Mouse (Mus musculus) erythroblast, embryonic 14.5 days (primary cell): ENCODE measurements around the gene Hck. TPM values are rescaled to one million over a fixed set of nuclear protein-coding genes. Genes with fewer than 3 reads are reported as not detected.

ENCODE experiments used
- H3K27me3 ChIP-seq: 2 replicates; pipeline ENCODE4 v1.6.1; 2012; ENCODE audit warnings: inconsistent platforms; ENCODE audit not compliant: control insufficient read depth
- H3K36me3 ChIP-seq: 2 replicates; pipeline ENCODE4 v1.6.1; 2012; ENCODE audit warnings: mild to moderate bottlenecking, inconsistent platforms; ENCODE audit not compliant: control insufficient read depth
- H3K4me1 ChIP-seq: 2 replicates; pipeline ENCODE4 v1.6.1; 2012; ENCODE audit warnings: inconsistent platforms; ENCODE audit not compliant: control insufficient read depth
- H3K4me3 ChIP-seq: replicated peaks from 2 replicates; pipeline ENCODE3; 2012; ENCODE audit warnings: moderate library complexity, mild to moderate bottlenecking, inconsistent platforms
- H3K9me3 ChIP-seq: 2 replicates; pipeline ENCODE4 v1.6.1; 2012; ENCODE audit warnings: low read length, inconsistent platforms, mixed read lengths; ENCODE audit not compliant: control insufficient read depth
- GATA1 ChIP-seq: IDR thresholded peaks from 2 replicates; pipeline ENCODE4 v1.6.1; 2012; ENCODE audit warnings: low read length, inconsistent platforms, mixed read lengths
- TAL1 ChIP-seq: IDR thresholded peaks from 3 replicates; pipeline ENCODE4 v1.6.1; 2012; ENCODE audit warnings: low read length, inconsistent platforms, mixed read lengths
- polyA plus RNA-seq: library from polyadenylated mRNA; stranded (reverse); fragments of >175 nt; gene quantifications from 2 replicates; pipeline ENCODE4 v1.2.3, GENCODE M21; 2012

Hck gene
- polyA plus RNA-seq, 1 experiment: 0.13 TPM

DNA sequence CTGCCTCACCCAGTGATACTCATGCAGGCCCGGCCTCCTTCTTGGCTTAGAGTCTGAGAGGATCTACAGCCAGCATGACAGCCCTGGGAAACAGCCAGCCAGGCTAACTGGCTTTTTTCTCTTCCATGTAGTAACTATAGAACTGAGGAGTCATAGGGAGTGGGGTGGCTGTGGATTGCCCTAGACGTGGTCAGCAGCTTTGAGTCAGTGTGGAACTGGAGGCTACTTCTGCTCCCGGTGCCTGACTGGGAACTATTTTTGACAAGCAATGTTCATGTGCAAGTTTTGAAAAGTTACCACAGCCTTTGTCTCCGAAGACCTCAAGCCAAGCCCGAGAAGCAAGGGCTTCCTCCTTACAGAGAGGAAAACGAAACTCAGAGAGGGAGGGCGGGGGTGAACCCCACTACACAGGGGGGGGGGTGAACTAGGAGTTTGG is 8.8 kb downstream of the Hck start:
- no peak for TF ChIP-seq GATA1
- TF ChIP-seq TAL1: no peak
- no peak overlapping the region for H3K4me3 ChIP-seq
- H3K36me3 ChIP-seq: no peaks in the 10 kb centered on the region
- H3K4me1 ChIP-seq: no peaks in the 10 kb centered on the region
- H3K9me3 ChIP-seq: no peaks in the 10 kb centered on the region
- no peaks in the 10 kb centered on the region for H3K27me3 ChIP-seq

DNA sequence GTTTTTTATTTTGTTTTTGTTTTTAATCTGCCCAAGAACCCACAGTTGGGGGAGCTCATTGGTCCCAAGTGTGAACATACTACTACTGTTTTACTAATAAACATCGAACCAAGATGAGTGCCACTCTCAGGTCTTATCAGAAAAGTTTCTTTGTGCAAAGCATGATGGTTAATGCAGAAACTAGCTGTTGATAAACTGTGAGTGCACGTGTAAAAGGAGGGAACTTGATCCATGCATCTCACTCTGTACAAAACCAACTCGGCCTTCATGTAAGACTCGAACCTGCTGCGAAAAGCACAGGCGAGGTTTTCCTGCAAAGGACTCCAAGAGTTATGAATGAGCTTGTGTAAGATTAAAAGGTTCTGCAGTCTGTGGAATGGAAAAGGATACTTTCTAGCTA is 11.2 kb downstream of the Hck start:
- no peaks in the 10 kb centered on the region for H3K36me3 ChIP-seq
- H3K27me3 ChIP-seq: no peaks in the 10 kb centered on the region
- TF ChIP-seq TAL1 (no peak), GATA1 (no peak)
- no peaks in the 10 kb centered on the region for H3K9me3 ChIP-seq
- no peak overlapping the region for H3K4me3 ChIP-seq
- H3K4me1 ChIP-seq: no peaks in the 10 kb centered on the region

DNA sequence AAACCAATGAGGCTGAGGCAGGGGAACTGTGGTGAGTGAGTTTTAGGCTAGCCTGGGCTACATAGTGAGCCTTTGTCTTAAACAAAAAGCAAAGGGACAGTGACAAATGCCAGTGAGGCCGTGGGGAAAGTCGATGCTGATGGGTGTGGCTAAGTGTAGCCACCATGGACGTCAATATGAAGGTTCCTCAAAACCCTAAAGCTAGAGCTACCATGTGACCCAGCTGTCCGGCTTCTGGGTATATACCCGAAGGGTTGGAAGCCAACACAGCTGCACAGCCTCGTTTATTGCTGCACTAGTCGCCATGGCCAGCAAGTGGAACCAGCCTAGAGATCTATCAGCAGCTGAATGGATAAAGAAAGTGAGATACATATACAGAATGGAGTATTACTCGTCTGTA is 11.9 kb downstream of the Hck start:
- TF ChIP-seq GATA1 (no peak), TAL1 (no peak)
- Histone ChIP-seq H3K9me3 (no peaks in the 10 kb centered on the region), H3K27me3 (no peaks in the 10 kb centered on the region)

DNA sequence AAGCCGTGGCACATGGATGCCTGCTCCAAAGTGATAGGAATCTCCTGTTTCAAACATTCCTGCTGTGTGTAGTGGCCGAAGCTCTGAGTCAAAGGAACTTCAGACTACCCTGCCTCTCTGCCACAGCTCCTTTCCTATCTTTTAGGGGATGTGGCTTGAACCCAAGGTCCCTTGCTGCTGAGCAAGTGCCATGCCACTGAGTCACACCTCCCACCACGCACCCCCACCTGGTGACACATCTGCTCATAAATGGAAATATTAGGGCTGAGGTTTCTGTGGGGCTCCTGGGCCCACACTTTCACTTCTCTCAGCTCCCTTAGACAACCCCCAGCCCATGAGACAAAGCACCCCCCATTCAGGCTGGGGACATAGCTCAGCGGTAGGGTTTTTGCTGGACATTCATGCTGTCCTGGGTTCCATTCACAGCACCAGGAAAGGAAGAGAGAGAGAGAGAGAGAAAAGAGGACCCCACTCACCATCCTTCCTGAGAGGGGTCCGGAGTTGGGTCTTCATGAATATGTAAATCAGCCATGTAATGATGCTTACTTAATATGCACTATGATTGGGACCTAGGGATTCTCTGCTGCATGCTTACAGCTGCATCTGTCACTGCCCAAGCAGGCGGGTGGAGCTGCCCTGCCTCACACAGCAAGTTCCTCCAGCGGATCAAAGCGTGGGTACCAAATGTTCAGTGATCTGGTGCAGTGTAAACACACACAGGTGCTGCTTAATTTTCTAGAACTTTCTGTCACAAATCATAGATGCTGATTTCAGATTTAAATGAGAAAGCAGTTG is 13.8 kb downstream of the Hck start:
- H3K4me1 ChIP-seq: no peaks in the 10 kb centered on the region
- no peak for TF ChIP-seq GATA1
- TF ChIP-seq TAL1: no peak
- H3K36me3 ChIP-seq: no peaks in the 10 kb centered on the region
- H3K9me3 ChIP-seq: no peaks in the 10 kb centered on the region
- H3K27me3 ChIP-seq: peaks cover 2% of the 10 kb centered on the region; the same call in 1 of the 2 replicates
- no peak overlapping the region for H3K4me3 ChIP-seq

More for the DNA sequence above, 11.9 kb downstream of the Hck start:
- Histone ChIP-seq H3K4me3 (no peak overlapping the region), H3K36me3 (no peaks in the 10 kb centered on the region), H3K4me1 (no peaks in the 10 kb centered on the region)

DNA sequence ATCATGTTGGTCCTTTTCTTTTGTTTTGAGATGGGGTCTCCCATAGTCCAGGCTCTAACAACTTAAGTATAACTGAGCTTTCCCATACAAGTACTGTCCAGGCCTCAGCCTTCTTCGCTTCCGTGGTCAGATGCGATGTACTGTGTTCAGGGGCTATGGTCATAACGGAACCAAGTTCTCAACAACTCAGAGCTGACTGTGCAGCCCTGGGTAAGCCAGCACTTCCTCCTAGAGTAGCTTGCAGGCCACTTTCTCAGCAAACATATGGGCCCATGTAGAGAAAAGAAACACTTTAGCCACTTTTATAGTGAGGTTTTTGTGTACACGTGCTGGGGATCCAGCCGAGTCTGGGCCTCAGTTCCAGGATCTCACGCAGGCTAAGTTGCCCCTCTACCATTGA is 14.4 kb downstream of the Hck start:
- TF ChIP-seq GATA1: no peak
- TF ChIP-seq TAL1: no peak
- H3K4me3 ChIP-seq: no peak overlapping the region
- peaks cover 2% of the 10 kb centered on the region; the same call in 1 of the 2 replicates for H3K27me3 ChIP-seq
- no peaks in the 10 kb centered on the region for H3K36me3 ChIP-seq
- no peaks in the 10 kb centered on the region for H3K4me1 ChIP-seq
- H3K9me3 ChIP-seq: no peaks in the 10 kb centered on the region

DNA sequence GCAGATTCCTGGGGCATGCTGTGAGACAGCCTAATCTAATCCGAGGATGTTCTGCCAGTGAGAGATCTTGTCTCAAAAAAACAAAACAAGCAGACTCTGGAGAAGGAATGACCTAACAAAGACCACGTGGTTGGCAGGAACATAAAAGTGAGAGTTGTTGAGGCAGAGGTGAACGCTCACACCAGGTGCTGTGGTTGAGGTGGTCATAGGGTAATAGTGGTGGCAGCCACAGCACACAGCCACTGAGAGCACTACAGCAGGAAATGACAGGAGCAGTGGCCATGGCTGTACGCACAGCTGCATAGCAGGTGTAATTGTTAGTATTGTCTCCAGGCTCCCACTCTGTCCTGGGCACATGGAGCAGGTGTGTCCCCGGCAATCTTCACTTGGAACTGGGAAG is 17.6 kb downstream of the Hck start:
- TF ChIP-seq GATA1 (no peak), TAL1 (no peak)
- H3K36me3 ChIP-seq: no peaks in the 10 kb centered on the region
- peaks cover 2% of the 10 kb centered on the region; the same call in 1 of the 2 replicates for H3K27me3 ChIP-seq
- no peaks in the 10 kb centered on the region for H3K4me1 ChIP-seq
- no peaks in the 10 kb centered on the region for H3K9me3 ChIP-seq
- H3K4me3 ChIP-seq: no peak overlapping the region

DNA sequence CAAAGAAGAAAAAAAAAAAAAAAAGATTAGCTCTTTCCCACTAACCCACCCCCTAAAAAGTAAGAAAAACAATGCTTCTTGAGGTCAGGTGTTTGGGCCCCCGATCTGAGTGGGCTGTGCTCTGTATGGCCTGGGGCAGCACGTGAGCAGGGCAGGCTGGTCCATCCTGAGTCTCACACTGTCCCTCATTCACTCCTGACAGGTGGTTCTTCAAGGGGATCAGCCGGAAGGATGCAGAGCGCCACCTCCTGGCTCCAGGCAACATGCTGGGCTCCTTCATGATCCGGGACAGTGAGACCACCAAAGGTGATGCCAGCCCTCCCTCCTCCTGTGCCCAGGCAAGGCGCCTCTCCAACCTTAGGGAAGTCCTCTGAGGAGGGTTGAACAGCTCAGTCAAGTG is 22.8 kb downstream of the Hck start:
- no peak overlapping the region for H3K4me3 ChIP-seq
- TF ChIP-seq GATA1 (no peak), TAL1 (no peak)
- peaks cover 1% of the 10 kb centered on the region; the same call in 1 of the 2 replicates for H3K27me3 ChIP-seq
- H3K36me3 ChIP-seq: no peaks in the 10 kb centered on the region
- H3K4me1 ChIP-seq: no peaks in the 10 kb centered on the region
- H3K9me3 ChIP-seq: no peaks in the 10 kb centered on the region

DNA sequence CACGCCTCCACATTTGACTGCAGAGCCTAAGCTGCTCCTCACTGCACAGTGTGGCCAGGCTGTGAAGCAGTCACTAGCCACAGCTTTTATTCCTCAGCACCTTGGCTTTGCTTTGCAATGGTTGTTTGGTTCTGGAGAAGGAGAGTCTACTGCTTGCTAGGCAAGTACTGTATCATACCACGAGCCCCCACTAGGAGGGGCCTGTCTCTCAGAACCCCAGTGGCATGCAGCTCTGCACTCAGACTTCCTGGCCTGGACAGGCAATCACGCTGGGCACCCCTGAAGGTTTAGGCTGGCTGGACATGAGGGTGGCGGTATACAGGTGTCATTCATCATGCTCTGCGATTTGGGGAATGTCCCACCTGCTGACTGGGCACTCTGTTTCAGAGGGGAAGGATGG is 26.0 kb downstream of the Hck start:
- Histone ChIP-seq H3K4me1 (no peaks in the 10 kb centered on the region), H3K9me3 (no peaks in the 10 kb centered on the region), H3K27me3 (0 out of 2 replicates have a peak, but pooled peaks cover 2% of the 10 kb centered on the region), H3K36me3 (no peaks in the 10 kb centered on the region), H3K4me3 (no peak overlapping the region)
- no peak for TF ChIP-seq GATA1
- TF ChIP-seq TAL1: no peak

DNA sequence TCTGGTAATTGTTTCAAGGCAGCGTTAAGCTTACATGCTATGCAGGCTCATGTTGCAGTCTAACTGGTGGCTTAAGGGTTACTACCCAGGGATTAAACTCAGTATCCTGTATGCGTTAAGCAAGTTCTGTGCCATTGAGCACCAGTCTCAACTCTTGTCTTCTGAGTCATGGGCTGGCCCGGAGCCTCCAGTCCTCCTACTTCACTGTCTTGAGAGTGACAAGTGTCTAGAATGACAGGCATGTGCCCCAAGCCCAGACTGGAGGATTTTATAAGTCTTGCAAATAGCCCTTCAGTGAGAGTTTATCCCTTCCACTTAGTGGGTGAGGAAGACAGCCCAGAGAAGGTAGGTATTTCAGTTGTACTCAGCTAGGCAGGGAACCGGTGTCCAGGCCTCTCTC is 27.9 kb downstream of the Hck start:
- no peaks in the 10 kb centered on the region for H3K36me3 ChIP-seq
- H3K9me3 ChIP-seq: no peaks in the 10 kb centered on the region
- H3K27me3 ChIP-seq: peaks cover 5% of the 10 kb centered on the region; the same call in 1 of the 2 replicates
- no peaks in the 10 kb centered on the region for H3K4me1 ChIP-seq
- TF ChIP-seq TAL1: no peak
- H3K4me3 ChIP-seq: no peak overlapping the region

DNA sequence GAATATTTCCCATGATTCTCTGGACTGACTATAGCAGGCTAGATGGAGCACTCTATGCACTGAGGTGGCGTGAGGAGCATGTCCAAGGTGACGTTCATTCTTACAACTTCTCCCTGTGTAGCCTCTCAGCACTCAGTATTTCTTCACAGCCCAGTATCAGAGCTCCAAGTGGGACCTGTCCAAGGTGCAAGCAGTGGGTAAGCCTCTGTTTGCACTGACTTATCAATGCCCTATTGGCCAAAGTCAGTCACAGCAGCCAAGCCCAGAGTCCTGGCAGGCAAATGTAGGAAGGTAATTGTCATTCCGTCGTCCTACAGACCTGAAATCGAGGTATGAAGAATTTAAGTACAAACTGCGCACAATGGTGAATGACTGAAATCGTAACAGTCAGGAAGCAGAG is 30.9 kb downstream of the Hck start:
- TF ChIP-seq GATA1 (no peak), TAL1 (no peak)
- H3K4me1 ChIP-seq: no peaks in the 10 kb centered on the region
- H3K36me3 ChIP-seq: no peaks in the 10 kb centered on the region
- peaks cover 8% of the 10 kb centered on the region for H3K27me3 ChIP-seq
- H3K4me3 ChIP-seq: no peak overlapping the region
- no peaks in the 10 kb centered on the region for H3K9me3 ChIP-seq
